Mouse (Mus musculus): Measurements from ENCODE around the gene Gja3. TPM values are rescaled to one million over a fixed set of nuclear protein-coding genes. Genes with fewer than 3 reads are reported as not detected.

Gja3 gene
- not detected in 2 replicates for total RNA-seq (2012; rRNA removed)
- not detected in 2 replicates for total RNA-seq (2014; rRNA removed)
- not detected in 2 replicates for polyA plus RNA-seq (2012; ENCODE audit: insufficient read length, low read depth)

GRCm38 (mm10) chr14:57057563-57058321 lies at the start of gene Gja3:
Gja3 (minus strand) TSS chr14:57058100.
- TF ChIP-seq MEF2A (IDR thresholded peaks at IDR 0.05; ENCODE audit: borderline replicate concordance, low read depth, low read length) (no peak), POLR2A (IDR thresholded peaks at IDR 0.05; ENCODE audit: low read depth, low read length) (no peak), RCOR1 (conservative IDR thresholded peaks at IDR 0.05; ENCODE audit: low read depth, low read length) (no peak), SMC3 (IDR thresholded peaks at IDR 0.05; ENCODE audit: low read depth, low read length) (no peak), NRF1 (IDR thresholded peaks at IDR 0.05; ENCODE audit: low read depth, low read length) (no peak), CHD1 (IDR thresholded peaks at IDR 0.05; ENCODE audit: low read depth, low read length) (no peak), ETS1 (conservative IDR thresholded peaks at IDR 0.05; ENCODE audit: low read depth, low read length) (no peak), USF1 (IDR thresholded peaks at IDR 0.05; ENCODE audit: low read depth, low read length) (no peak), EP300 (IDR thresholded peaks at IDR 0.05; ENCODE audit: low read length) (no peak), GABPA (IDR thresholded peaks at IDR 0.05; ENCODE audit: insufficient replicate concordance, low read depth, low read length) (no peak), IRF4 (IDR thresholded peaks at IDR 0.05; ENCODE audit: low read depth, low read length) (no peak), BHLHE40 (IDR thresholded peaks at IDR 0.05; ENCODE audit: low read depth, low read length) (no peak), CTCF (conservative IDR thresholded peaks at IDR 0.05 in 1 of 2, IDR thresholded peaks at IDR 0.05 in 1 of 2; ENCODE audit: low read depth in 2 of 2, low read length in 2 of 2) (no peak), MAZ (IDR thresholded peaks at IDR 0.05; ENCODE audit: low read depth, low read length) (no peak), POLR2AphosphoS2 (IDR thresholded peaks at IDR 0.05; ENCODE audit: low read depth, low read length) (no peak), TBP (conservative IDR thresholded peaks at IDR 0.05; ENCODE audit: low read depth, low read length) (no peak), NELFE (IDR thresholded peaks at IDR 0.05; ENCODE audit: low read depth, low read length) (no peak), MYC (IDR thresholded peaks at IDR 0.05; ENCODE audit: low read depth, low read length) (no peak)
- H3K4me3 ChIP-seq (replicated peaks in 1 of 3; ENCODE audit: low read depth in 2 of 3, low read length in 2 of 3, poor library complexity in 1 of 3) = no peak within 1 kb of the TSS
- in situ Hi-C loops (cut with MboI; ENCODE audit: low pct_ligation_motif_present, low pct_unique_long_range_greater_than_20kb, low sequenced_read_pairs) = no loop called here
- DNase-seq (ENCODE audit: extremely low read depth) = no peak
- no peak within 1 kb of the TSS for H3K9ac ChIP-seq (ENCODE audit: insufficient read depth, low read depth)
- H3K27ac ChIP-seq (ENCODE audit: insufficient read depth, low read depth) = no peak within 1 kb of the TSS
- no peaks in the 10 kb centered on the region for H3K9me3 ChIP-seq (replicated peaks; ENCODE audit: low read length)
- H3K79me2 ChIP-seq (replicated peaks; ENCODE audit: control insufficient read depth, extremely low read depth, insufficient read depth, poor library complexity, severe bottlenecking) = no peaks in the 10 kb centered on the region
- H3K4me2 ChIP-seq (ENCODE audit: insufficient read depth, low read depth, poor library complexity, severe bottlenecking) = no peak within 1 kb of the TSS
- no peaks in the 10 kb centered on the region for H3K36me3 ChIP-seq (replicated peaks in 1 of 2; ENCODE audit: control insufficient read depth in 1 of 2, insufficient read depth in 1 of 2, low read length in 1 of 2)
- dilution Hi-C loops (cut with MboI; ENCODE audit: extremely low pct_ligation_motif_present, extremely low pct_unique_long_range_greater_than_20kb, low sequenced_read_pairs) = no loop called here
- no peaks in the 10 kb centered on the region for H3K27me3 ChIP-seq (replicated peaks)
- H3K4me1 ChIP-seq (ENCODE audit: control insufficient read depth in 1 of 2, insufficient read depth in 2 of 2) = no peaks in the 10 kb centered on the region; a peak in 1 of 4 replicates

- Histone ChIP-seq H3K4me1 (ENCODE audit: control insufficient read depth in 1 of 2, insufficient read depth in 2 of 2) (no peaks in the 10 kb centered on the region), H3K4me3 (replicated peaks in 1 of 3; ENCODE audit: low read depth in 2 of 3, low read length in 2 of 3, poor library complexity in 1 of 3) (no peak overlapping the region), H3K9ac (ENCODE audit: insufficient read depth, low read depth) (no peak overlapping the region), H3K36me3 (replicated peaks in 1 of 2; ENCODE audit: control insufficient read depth in 1 of 2, insufficient read depth in 1 of 2, low read length in 1 of 2) (no peaks in the 10 kb centered on the region), H3K4me2 (ENCODE audit: insufficient read depth, low read depth, poor library complexity, severe bottlenecking) (no peak overlapping the region), H3K27ac (ENCODE audit: insufficient read depth, low read depth) (no peak overlapping the region), H3K79me2 (replicated peaks; ENCODE audit: control insufficient read depth, extremely low read depth, insufficient read depth, poor library complexity, severe bottlenecking) (no peaks in the 10 kb centered on the region), H3K27me3 (replicated peaks) (no peaks in the 10 kb centered on the region), H3K9me3 (replicated peaks; ENCODE audit: low read length) (peaks cover 4% of the 10 kb centered on the region)
- no peak for TF ChIP-seq TBP (conservative IDR thresholded peaks at IDR 0.05; ENCODE audit: low read depth, low read length)
- TF ChIP-seq ETS1 (conservative IDR thresholded peaks at IDR 0.05; ENCODE audit: low read depth, low read length) = no peak
- no peak for TF ChIP-seq GABPA (IDR thresholded peaks at IDR 0.05; ENCODE audit: insufficient replicate concordance, low read depth, low read length)
- no peak for TF ChIP-seq MEF2A (IDR thresholded peaks at IDR 0.05; ENCODE audit: borderline replicate concordance, low read depth, low read length)
- TF ChIP-seq ZC3H11A (IDR thresholded peaks at IDR 0.05; ENCODE audit: low read depth, low read length) = no peak
- no peak for TF ChIP-seq PAX5 (IDR thresholded peaks at IDR 0.05; ENCODE audit: low read length)
- no peak for TF ChIP-seq CHD1 (IDR thresholded peaks at IDR 0.05; ENCODE audit: low read depth, low read length)
- no peak for TF ChIP-seq RAD21 (IDR thresholded peaks at IDR 0.05; ENCODE audit: low read depth, low read length)
- TF ChIP-seq POLR2AphosphoS2 (IDR thresholded peaks at IDR 0.05; ENCODE audit: low read depth, low read length) = no peak
- TF ChIP-seq MXI1 (IDR thresholded peaks at IDR 0.05; ENCODE audit: low read depth, low read length) = no peak
- TF ChIP-seq MAZ (IDR thresholded peaks at IDR 0.05; ENCODE audit: low read depth, low read length) = no peak
- TF ChIP-seq NELFE (IDR thresholded peaks at IDR 0.05; ENCODE audit: low read depth, low read length) = no peak
- dilution Hi-C loops (cut with MboI; ENCODE audit: extremely low pct_ligation_motif_present, extremely low pct_unique_long_range_greater_than_20kb, low sequenced_read_pairs) = no loop called here
- no peak for DNase-seq (ENCODE audit: extremely low read depth)
- in situ Hi-C loops (cut with MboI; ENCODE audit: low pct_ligation_motif_present, low pct_unique_long_range_greater_than_20kb, low sequenced_read_pairs) = no loop called here
Observed at GRCm38 (mm10) chr14:57107091-57107490, 49.2 kb upstream of the Gja3 start.
